Mouse (Mus musculus) intestine, postnatal 0 days (tissue): ENCODE measurements around the gene Vwa5b1. TPM values are rescaled to one million over a fixed set of nuclear protein-coding genes. Genes with fewer than 3 reads are reported as not detected.

ENCODE experiments used
- ATAC-seq: fragments of 200-750 bp; cut with Nextera tagmentation; 2 replicates; pipeline ENCODE4 v1.8.0; 2017; ENCODE audit warnings: mild to moderate bottlenecking, moderate TSS enrichment, moderate library complexity
- H3K27ac ChIP-seq: fragments of 300-500 bp; sonication (generic); 2 replicates; pipeline ENCODE4 v1.5.1; 2014; ENCODE audit warnings: mild to moderate bottlenecking, low read depth, low read length, moderate library complexity
- H3K27me3 ChIP-seq: fragments of 300-500 bp; sonication (generic); replicated peaks from 2 replicates; pipeline ENCODE4 v1.6.1; 2014; ENCODE audit warnings: low read length, mixed read lengths; ENCODE audit not compliant: control insufficient read depth, insufficient read depth
- H3K36me3 ChIP-seq: fragments of 300-500 bp; sonication (generic); 2 replicates; pipeline ENCODE4 v1.6.1; 2014; ENCODE audit warnings: mild to moderate bottlenecking, moderate library complexity; ENCODE audit not compliant: control insufficient read depth, insufficient read depth
- H3K4me1 ChIP-seq: fragments of 300-500 bp; sonication (generic); replicated peaks from 2 replicates; pipeline ENCODE4 v1.6.1; 2014; ENCODE audit warnings: antibody characterized with exemption, low read length, mixed read lengths; ENCODE audit not compliant: control insufficient read depth, insufficient read depth
- H3K4me2 ChIP-seq: fragments of 300-500 bp; sonication (generic); replicated peaks from 2 replicates; pipeline ENCODE4 v1.6.1; 2014; ENCODE audit warnings: low read depth, mild to moderate bottlenecking, moderate library complexity
- H3K4me3 ChIP-seq: fragments of 300-500 bp; sonication (generic); 2 replicates; pipeline ENCODE4 v1.5.1; 2014; ENCODE audit warnings: low read depth, low read length
- H3K9ac ChIP-seq: fragments of 300-500 bp; sonication (generic); 2 replicates; pipeline ENCODE4 v1.6.1; 2014; ENCODE audit warnings: mild to moderate bottlenecking, low read depth, low read length
- H3K9me3 ChIP-seq: fragments of 300-500 bp; sonication (generic); 2 replicates; pipeline ENCODE4 v1.6.1; 2016; ENCODE audit warnings: mixed run types; ENCODE audit not compliant: control insufficient read depth
- CTCF ChIP-seq: sonication (generic); IDR thresholded peaks from 2 replicates; pipeline ENCODE4 v1.5.1; 2016; ENCODE audit warnings: low read depth, mild to moderate bottlenecking, control low read depth, antibody characterized with exemption, moderate library complexity
- WGBS: fragments of 180-500 bp; shearing (Covaris S2); extraction: QIAGEN DNeasy Blood & Tissue Kit; methylation state at CpG from one replicate; pipeline ENCODE4 v1.1.7; 2014; 5-methylcytosine and 5-hydroxymethylcytosine counted together
- polyA plus RNA-seq: library from polyadenylated mRNA; unstranded; fragments of >200 nt; fragmentation: Nextera tagmentation; extraction: Ambion mirVana; gene quantifications from 2 replicates; pipeline ENCODE4 v1.2.1, GENCODE M21; 2015

Vwa5b1 gene
- polyA plus RNA-seq, 1 experiment from 2014 or later = 0.16 TPM

DNA sequence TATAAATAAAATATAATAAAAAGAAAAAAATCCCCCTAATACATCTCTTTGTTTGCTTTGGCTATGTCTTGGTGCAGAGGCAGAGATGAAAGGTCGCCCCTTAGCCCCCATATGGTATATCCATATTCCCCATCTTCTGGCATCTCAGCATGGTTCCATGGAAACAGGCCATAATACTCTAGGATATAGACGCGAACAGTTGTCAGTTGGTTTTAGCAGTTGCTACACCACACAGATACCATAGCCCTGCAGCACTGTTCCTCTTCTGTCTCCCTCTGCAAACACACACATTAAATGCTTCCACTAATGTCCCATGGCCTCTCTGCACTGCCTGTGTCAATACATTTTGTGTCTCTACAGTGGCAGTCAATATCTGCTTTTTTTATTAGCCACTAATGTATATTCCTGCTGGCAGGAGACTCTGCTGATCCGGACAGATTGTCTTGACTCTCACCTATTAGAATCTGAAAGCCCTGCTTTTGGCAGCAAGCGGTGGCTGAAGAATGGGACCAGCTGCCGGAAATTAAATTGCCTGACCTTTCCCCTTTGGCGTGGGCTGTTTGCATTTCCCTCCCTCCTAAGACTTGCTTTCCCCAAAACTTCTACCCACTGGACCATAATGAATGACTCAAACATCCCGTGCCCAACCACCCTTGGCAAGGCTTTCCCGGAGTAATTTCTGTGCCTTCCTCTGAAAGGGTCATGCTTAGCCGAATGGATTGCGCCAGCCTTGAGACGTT is 39.1 kb downstream of the Vwa5b1 start:
- whole genome bisulfite sequencing = 67% methylated on average over 12 of the region's 12 CpGs
- H3K9ac ChIP-seq = no peak overlapping the region
- TF ChIP-seq CTCF = no peak

DNA sequence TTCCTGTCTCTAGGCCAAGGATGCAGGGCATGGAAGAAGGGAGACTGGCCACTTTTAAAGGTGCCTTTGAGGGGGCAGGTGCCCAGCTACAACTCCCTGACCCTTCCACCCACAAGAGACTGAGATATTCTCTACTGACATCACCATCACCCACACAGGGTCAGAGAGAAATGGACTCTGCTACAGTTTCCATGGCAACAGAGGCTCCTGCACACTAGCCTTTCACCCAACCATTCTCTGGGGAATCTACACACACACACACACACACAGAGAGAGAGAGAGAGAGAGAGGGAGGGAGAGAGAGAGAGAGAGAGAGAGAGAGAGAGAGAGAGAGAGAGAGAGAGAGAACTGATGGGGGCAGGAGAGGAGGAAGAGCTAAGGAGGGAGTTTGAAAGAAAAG is 50.7 kb downstream of the Vwa5b1 start:
- no peak for ATAC-seq

More for the DNA sequence above, 39.1 kb downstream of the Vwa5b1 start:
- no peaks in the 10 kb centered on the region for H3K27me3 ChIP-seq
- H3K4me2 ChIP-seq = no peak overlapping the region
- no peak overlapping the region for H3K4me3 ChIP-seq
- ATAC-seq = no peak
- H3K36me3 ChIP-seq = no peaks in the 10 kb centered on the region
- no peaks in the 10 kb centered on the region for H3K4me1 ChIP-seq
- no peaks in the 10 kb centered on the region for H3K9me3 ChIP-seq
- H3K27ac ChIP-seq = no peak overlapping the region

DNA sequence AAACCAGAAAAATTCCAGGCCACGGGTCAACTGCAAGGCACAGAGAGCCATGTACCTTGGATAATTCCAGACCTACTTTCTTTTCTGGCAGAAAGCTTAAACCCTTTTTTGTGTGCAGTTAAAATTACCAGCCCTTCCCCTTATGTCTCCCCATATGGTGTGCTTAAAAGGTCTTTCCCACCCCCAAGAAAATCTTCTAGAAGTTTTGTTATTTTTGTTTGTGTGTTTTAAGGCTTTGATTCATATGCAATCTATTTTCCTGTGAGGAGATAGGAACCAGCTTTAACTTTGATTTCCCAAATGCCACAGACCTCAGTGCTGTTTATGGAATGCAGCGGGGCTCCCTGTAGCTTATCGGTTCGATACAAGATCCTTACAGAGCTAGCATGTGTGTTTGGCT is 53.2 kb downstream of the Vwa5b1 start:
- no peak for ATAC-seq
- no peak overlapping the region for H3K9ac ChIP-seq
- H3K36me3 ChIP-seq = no peaks in the 10 kb centered on the region
- no peak for TF ChIP-seq CTCF
- H3K4me2 ChIP-seq = no peak overlapping the region
- H3K27ac ChIP-seq = no peak overlapping the region
- 67% methylated on average over 4 of the region's 4 CpGs for WGBS
- no peaks in the 10 kb centered on the region for H3K27me3 ChIP-seq
- H3K4me3 ChIP-seq = no peak overlapping the region
- H3K9me3 ChIP-seq = no peaks in the 10 kb centered on the region
- H3K4me1 ChIP-seq = no peaks in the 10 kb centered on the region

More for the DNA sequence above, 50.7 kb downstream of the Vwa5b1 start:
- H3K27me3 ChIP-seq = no peaks in the 10 kb centered on the region
- H3K9me3 ChIP-seq = no peaks in the 10 kb centered on the region
- no peak overlapping the region for H3K27ac ChIP-seq
- no peak overlapping the region for H3K4me2 ChIP-seq
- no peaks in the 10 kb centered on the region for H3K36me3 ChIP-seq
- H3K4me3 ChIP-seq = no peak overlapping the region
- TF ChIP-seq CTCF = no peak
- H3K4me1 ChIP-seq = no peaks in the 10 kb centered on the region
- H3K9ac ChIP-seq = no peak overlapping the region

DNA sequence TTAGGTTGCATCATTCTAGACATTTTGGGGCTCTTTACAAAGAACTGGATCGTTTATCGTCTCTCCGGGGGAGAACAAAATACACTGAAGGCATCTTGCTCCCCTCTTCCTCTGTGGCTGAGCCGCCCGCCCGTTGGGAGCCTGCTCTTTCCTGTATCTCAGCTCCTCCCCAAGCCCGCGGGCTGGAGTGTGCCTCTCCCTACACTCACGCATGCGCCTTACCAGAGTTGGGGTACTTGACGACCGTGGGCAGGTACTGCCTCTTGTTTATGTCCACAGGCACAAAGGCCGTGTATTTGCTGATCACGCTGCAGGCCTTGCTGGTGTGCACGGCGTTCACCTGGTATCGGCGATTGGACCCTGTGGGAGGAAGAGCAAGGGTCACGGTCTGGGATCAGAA is 57.3 kb downstream of the Vwa5b1 start:
- no peak for TF ChIP-seq CTCF
- Histone ChIP-seq H3K4me1 (no peaks in the 10 kb centered on the region), H3K9me3 (no peaks in the 10 kb centered on the region), H3K27ac (no peak overlapping the region), H3K27me3 (no peaks in the 10 kb centered on the region), H3K4me3 (no peak overlapping the region), H3K9ac (no peak overlapping the region), H3K36me3 (no peaks in the 10 kb centered on the region), H3K4me2 (no peak overlapping the region)
- no peak for ATAC-seq
- WGBS = 68% methylated on average over 19 of the region's 19 CpGs

DNA sequence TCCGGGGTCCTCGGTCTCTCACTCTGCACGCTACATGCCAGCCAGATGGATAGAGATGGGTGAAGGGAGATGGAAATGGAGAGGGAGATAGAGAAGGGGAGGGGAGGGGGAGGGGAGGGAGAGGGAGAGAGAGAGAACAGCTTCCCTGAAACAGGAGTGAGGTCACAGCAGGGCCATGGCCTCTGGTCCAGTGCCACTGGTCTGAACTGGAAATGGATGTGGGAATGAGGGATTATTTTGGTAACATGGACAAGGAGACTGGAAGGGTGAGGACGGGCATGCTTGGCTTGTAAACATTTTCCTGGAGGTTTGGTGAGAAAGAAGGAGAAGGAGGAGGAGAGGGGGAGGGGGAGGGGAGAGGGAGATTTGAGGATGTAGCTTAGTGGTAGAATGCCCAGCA is 59.0 kb downstream of the Vwa5b1 start:
- Histone ChIP-seq H3K9ac (no peak overlapping the region), H3K4me1 (no peaks in the 10 kb centered on the region), H3K27me3 (no peaks in the 10 kb centered on the region), H3K36me3 (no peaks in the 10 kb centered on the region), H3K27ac (no peak overlapping the region), H3K4me2 (no peak overlapping the region), H3K4me3 (no peak overlapping the region), H3K9me3 (no peaks in the 10 kb centered on the region)
- ATAC-seq = no peak
- TF ChIP-seq CTCF = no peak
- WGBS = 66% methylated on average over 4 of the region's 4 CpGs

DNA sequence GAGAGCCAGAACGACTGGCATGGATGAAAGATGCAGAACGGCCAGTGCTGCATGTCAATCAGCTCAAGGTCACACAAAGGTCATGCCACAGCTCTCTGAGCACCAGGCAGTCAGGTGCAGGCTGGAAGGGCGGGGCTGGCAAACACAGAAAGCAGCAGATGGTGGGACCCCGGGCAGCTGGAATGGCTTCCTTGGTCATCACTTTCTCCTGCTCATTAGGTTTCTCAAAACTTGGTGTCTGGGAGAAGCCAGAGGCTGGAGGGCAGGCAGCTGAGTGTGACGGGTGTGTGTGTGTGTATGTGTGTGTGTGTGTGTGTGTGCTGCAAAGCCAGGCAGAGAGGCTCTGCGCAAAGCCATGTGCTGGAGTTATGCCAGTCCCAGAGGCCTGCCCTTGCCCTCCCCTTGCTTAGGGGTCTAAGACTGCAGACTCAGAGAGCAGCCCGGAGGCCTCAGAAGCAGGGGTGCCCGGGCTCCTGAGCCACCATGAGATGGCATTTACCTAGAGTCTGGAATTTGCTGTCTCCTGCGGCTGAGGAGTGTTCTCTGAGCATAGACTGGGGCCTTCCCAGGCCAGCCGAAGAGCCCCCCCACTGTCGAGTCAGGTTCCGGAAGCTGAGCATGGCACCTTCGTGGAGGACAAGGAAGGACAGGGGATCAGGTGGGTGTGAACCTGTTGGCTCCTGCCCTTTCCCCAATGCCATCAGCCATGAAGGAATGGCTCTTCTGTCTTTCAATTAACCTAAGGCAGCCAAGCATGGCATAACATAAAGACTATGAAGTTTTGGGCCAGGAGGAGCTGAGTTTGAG is 60.7 kb downstream of the Vwa5b1 start:
- Histone ChIP-seq H3K9ac (no peak overlapping the region), H3K27me3 (no peaks in the 10 kb centered on the region), H3K4me2 (no peak overlapping the region), H3K9me3 (no peaks in the 10 kb centered on the region), H3K27ac (no peak overlapping the region), H3K36me3 (no peaks in the 10 kb centered on the region), H3K4me3 (no peak overlapping the region), H3K4me1 (no peaks in the 10 kb centered on the region)
- ATAC-seq = no peak
- TF ChIP-seq CTCF = no peak
- 66% methylated on average over 13 of the region's 13 CpGs for WGBS
